In genomic region chr4:58050746-58051145, GRCm38 (mm10) we compare ENCODE assay signal across 25 mouse cellular contexts. TPM values are rescaled to one million over a fixed set of nuclear protein-coding genes. Genes with fewer than 3 reads are reported as not detected.
DNase-seq lines count a peak whose midpoint lies in the region; ATAC-seq lines count a peak whose summit lies in the region.
"Had no signal": no experiment of that assay in that cellular context is flagged by ENCODE, and none has a peak within 500 bp of the region (broad histone marks: within the 10 kb centered on the region; RNA-seq: fewer than 3 reads in every experiment).

No protein-coding gene starts in this region.

- H3K4me3 ChIP-seq in hindbrain, embryonic 16.5 days (ENCODE audit: low read length), result no peak overlapping the region
- H3K4me3 ChIP-seq in hindbrain, embryonic 11.5 days (ENCODE audit: low read depth, low read length), result no peak overlapping the region
- H3K4me3 ChIP-seq in neural tube, embryonic 15.5 days (replicated peaks), result no peak overlapping the region
- H3K4me3 ChIP-seq: embryonic facial prominence, embryonic 12.5 days; heart, adult 2 months; hindbrain, embryonic 12.5 days had no signal

- 76% methylated on average over 8 of the region's 8 CpGs for WGBS in hindbrain, embryonic 16.5 days
- 81% methylated on average over 8 of the region's 8 CpGs for WGBS in hindbrain, embryonic 11.5 days
- WGBS in neural tube, embryonic 15.5 days, result 67% methylated on average over 8 of the region's 8 CpGs

- peak; percentile 56; the same call in 1 of the 2 replicates for ATAC-seq in hindbrain, embryonic 16.5 days
- ATAC-seq in hindbrain, embryonic 11.5 days (ENCODE audit: low FRiP score), result no peak
- peak; percentile 17; the same call in 1 of the 2 replicates for ATAC-seq in neural tube, embryonic 15.5 days (ENCODE audit: low FRiP score)
- ATAC-seq in granulocyte monocyte progenitor cell, adult 5-6 weeks (replicated peaks; ENCODE audit: poor library complexity, severe bottlenecking), result peak; percentile 85
- no peak for ATAC-seq in erythroid progenitor cell, adult 5-6 weeks (replicated peaks; ENCODE audit: low FRiP score, poor library complexity, severe bottlenecking)
- ATAC-seq: Patski had no signal

- no peaks in the 10 kb centered on the region for H3K4me1 ChIP-seq in hindbrain, embryonic 16.5 days (ENCODE audit: control insufficient read depth, insufficient read depth, low read depth, low read length)
- H3K4me1 ChIP-seq in hindbrain, embryonic 11.5 days (replicated peaks; ENCODE audit: control insufficient read depth, insufficient read depth, low read length), result no peaks in the 10 kb centered on the region
- no peaks in the 10 kb centered on the region for H3K4me1 ChIP-seq in neural tube, embryonic 15.5 days
- H3K4me1 ChIP-seq: embryonic facial prominence, embryonic 12.5 days; hindbrain, embryonic 12.5 days had no signal

- no peak overlapping the region for H3K4me2 ChIP-seq in hindbrain, embryonic 16.5 days (ENCODE audit: low read length)
- H3K4me2 ChIP-seq in hindbrain, embryonic 11.5 days (replicated peaks; ENCODE audit: low read depth, low read length), result no peak overlapping the region
- H3K4me2 ChIP-seq in neural tube, embryonic 15.5 days, result no peak overlapping the region
- H3K4me2 ChIP-seq: embryonic facial prominence, embryonic 12.5 days; hindbrain, embryonic 12.5 days had no signal

- H3K27ac ChIP-seq in hindbrain, embryonic 16.5 days (ENCODE audit: low read depth, low read length), result no peak overlapping the region
- no peak overlapping the region for H3K27ac ChIP-seq in hindbrain, embryonic 11.5 days (ENCODE audit: low read depth, low read length)
- H3K27ac ChIP-seq in neural tube, embryonic 15.5 days (replicated peaks), result no peak overlapping the region
- H3K27ac ChIP-seq: embryonic facial prominence, embryonic 12.5 days; heart, adult 2 months; hindbrain, embryonic 12.5 days had no signal

- no peak overlapping the region for H3K9ac ChIP-seq in hindbrain, embryonic 16.5 days (ENCODE audit: low read depth, low read length)
- H3K9ac ChIP-seq in hindbrain, embryonic 11.5 days (ENCODE audit: low read depth, low read length), result no peak overlapping the region
- H3K9ac ChIP-seq in neural tube, embryonic 15.5 days (replicated peaks), result no peak overlapping the region
- H3K9ac ChIP-seq: embryonic facial prominence, embryonic 12.5 days; hindbrain, embryonic 12.5 days had no signal

- H3K36me3 ChIP-seq in hindbrain, embryonic 16.5 days (ENCODE audit: control insufficient read depth, insufficient read depth, low read length), result no peaks in the 10 kb centered on the region
- no peaks in the 10 kb centered on the region for H3K36me3 ChIP-seq in hindbrain, embryonic 11.5 days (ENCODE audit: control insufficient read depth, insufficient read depth, low read length)
- no peaks in the 10 kb centered on the region for H3K36me3 ChIP-seq in neural tube, embryonic 15.5 days
- H3K36me3 ChIP-seq: embryonic facial prominence, embryonic 12.5 days; hindbrain, embryonic 12.5 days had no signal

- H3K27me3 ChIP-seq in hindbrain, embryonic 16.5 days (replicated peaks; ENCODE audit: control insufficient read depth, insufficient read depth, low read length), result no peaks in the 10 kb centered on the region
- H3K27me3 ChIP-seq in hindbrain, embryonic 11.5 days (ENCODE audit: control insufficient read depth, insufficient read depth, low read length), result no peaks in the 10 kb centered on the region
- no peaks in the 10 kb centered on the region for H3K27me3 ChIP-seq in neural tube, embryonic 15.5 days (replicated peaks)
- H3K27me3 ChIP-seq: embryonic facial prominence, embryonic 12.5 days; hindbrain, embryonic 12.5 days had no signal

- DNase-seq in hindbrain, embryonic 11.5 days (ENCODE audit: low spot score), result no peak
- DNase-seq in neural tube, embryonic 10.5 days (ENCODE audit: extremely low spot score, low spot score), result no peak
- no peak for DNase-seq in yolk sac, embryonic 10.5 days (ENCODE audit: low spot score)
- DNase-seq in embryo, embryonic 11 days, result no peak
- DNase-seq: cerebellum, adult 11-12 months; cerebellum, postnatal 36 days; heart, adult 2 months; kidney, adult 11 months; kidney, postnatal 36 days; liver; lung, adult 2 months; lung, postnatal 4 days; thymus, postnatal 36 days had no signal

- H3K9me3 ChIP-seq in hindbrain, embryonic 16.5 days (ENCODE audit: control insufficient read depth, low read length), result no peaks in the 10 kb centered on the region
- H3K9me3 ChIP-seq in hindbrain, embryonic 11.5 days (ENCODE audit: control insufficient read depth, low read length), result no peaks in the 10 kb centered on the region
- H3K9me3 ChIP-seq in neural tube, embryonic 15.5 days (replicated peaks), result no peaks in the 10 kb centered on the region
- H3K9me3 ChIP-seq: embryonic facial prominence, embryonic 12.5 days; hindbrain, embryonic 12.5 days had no signal

RNA-seq across cellular contexts. Expression of gene Txndc8, which starts 41.8 kb away (rescaled TPM):
- polyA plus RNA-seq in hindbrain, embryonic 16.5 days (2015; fragmentation: Nextera tagmentation; extraction: Ambion mirVana), result not detected in 2 replicates
- polyA plus RNA-seq in hindbrain, embryonic 11.5 days (2014; fragmentation: Nextera tagmentation; extraction: Ambion mirVana), result not detected in 2 replicates
- not detected in 2 replicates for polyA plus RNA-seq in neural tube, embryonic 15.5 days (2015; fragmentation: Nextera tagmentation; extraction: Ambion mirVana)
- total RNA-seq in granulocyte monocyte progenitor cell, adult 5-6 weeks (2014; fragmentation: Nextera tagmentation), result not detected in 2 replicates
- not detected in 2 replicates for total RNA-seq in granulocyte monocyte progenitor cell, adult 5-6 weeks (2017)
- total RNA-seq in erythroid progenitor cell, adult 5-6 weeks (2015; ENCODE audit: low replicate concordance), result not detected in 2 replicates
- total RNA-seq in erythroid progenitor cell, adult 5-6 weeks (2017; ENCODE audit: low replicate concordance), result not detected in 2 replicates
- total RNA-seq: gastrocnemius, adult 8-10 months; heart, adult 2 months; layer of hippocampus, postnatal 14 days; left cerebral cortex, postnatal 36 days had no signal
- polyA plus RNA-seq: embryonic facial prominence, embryonic 12.5 days; heart, adult 2 months; heart, embryonic 16.5 days; hindbrain, embryonic 12.5 days; lung, adult 2 months; neural tube, embryonic 14.5 days; Patski had no signal

Comparison
In these comparisons a context has a peak if more than half of its experiments do, and no peak if none do; other contexts are left out.
1. ATAC-seq: peak in hindbrain, embryonic 16.5 days (single experiment), neural tube, embryonic 15.5 days (single experiment) and granulocyte monocyte progenitor cell, adult 5-6 weeks (single experiment); none in hindbrain, embryonic 11.5 days (single experiment) and erythroid progenitor cell, adult 5-6 weeks (single experiment).